Mouse (Mus musculus): ENCODE data around the gene Pim3.

GRCm38 (mm10) chr15:88821403-88821802, 40.6 kb upstream of the Pim3 start:
- no peak for TF ChIP-seq CTCF (IDR thresholded peaks at IDR 0.05; ENCODE audit: low read depth)
- no peak for TF ChIP-seq EP300 (IDR thresholded peaks at IDR 0.05; ENCODE audit: low read depth)
